Mouse (Mus musculus) G1E (cell line): ENCODE data around the gene Cyth1.

Experiments
- CTCF ChIP-seq: IDR thresholded peaks from 2 replicates; pipeline ENCODE4 v1.5.1; 2012; ENCODE audit warnings: low read depth, low read length, inconsistent platforms, mixed read lengths
- GATA1 ChIP-seq: IDR thresholded peaks from 2 replicates; pipeline ENCODE4 v1.6.1; 2012; ENCODE audit warnings: borderline replicate concordance, low read length, inconsistent platforms, mixed read lengths
- GATA2 ChIP-seq: IDR thresholded peaks from 2 replicates; pipeline ENCODE4 v1.6.1; 2012; ENCODE audit warnings: low read depth, low read length, inconsistent platforms, borderline replicate concordance
- POLR2AphosphoS5 ChIP-seq: IDR thresholded peaks from 2 replicates; pipeline ENCODE4 v1.6.1; 2012; ENCODE audit warnings: low read depth, low read length, inconsistent platforms; ENCODE audit not compliant: insufficient replicate concordance
- TAL1 ChIP-seq: conservative IDR thresholded peaks from 2 replicates; pipeline ENCODE4 v1.6.1; 2012; ENCODE audit warnings: low read depth, low read length, inconsistent platforms, mixed read lengths

DNA sequence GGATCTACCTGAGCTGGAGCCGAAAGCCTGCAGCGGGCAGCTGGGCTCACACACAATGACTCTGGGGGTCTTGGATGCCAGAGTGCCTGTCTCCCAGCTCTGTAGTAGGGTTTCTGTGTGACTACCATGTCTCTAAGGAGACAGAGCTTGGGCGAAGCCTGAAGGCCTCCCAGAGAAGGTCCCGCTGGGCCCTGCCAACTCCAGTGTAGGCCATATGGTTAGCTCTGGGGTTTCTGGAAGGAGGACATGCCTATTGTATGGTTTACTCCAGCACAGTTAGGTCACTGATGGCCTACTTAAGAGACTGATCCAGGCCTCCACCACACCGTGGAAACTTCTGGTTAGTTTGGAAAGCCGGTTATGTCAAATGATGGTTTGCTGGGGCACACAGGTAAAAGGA is 110.0 kb downstream of the Cyth1 start:
- TF ChIP-seq TAL1 (no peak), CTCF (no peak), GATA1 (no peak), POLR2AphosphoS5 (no peak), GATA2 (no peak)
